Mouse (Mus musculus): ENCODE results near the gene Dcp1a.

Dcp1a gene

DNA sequence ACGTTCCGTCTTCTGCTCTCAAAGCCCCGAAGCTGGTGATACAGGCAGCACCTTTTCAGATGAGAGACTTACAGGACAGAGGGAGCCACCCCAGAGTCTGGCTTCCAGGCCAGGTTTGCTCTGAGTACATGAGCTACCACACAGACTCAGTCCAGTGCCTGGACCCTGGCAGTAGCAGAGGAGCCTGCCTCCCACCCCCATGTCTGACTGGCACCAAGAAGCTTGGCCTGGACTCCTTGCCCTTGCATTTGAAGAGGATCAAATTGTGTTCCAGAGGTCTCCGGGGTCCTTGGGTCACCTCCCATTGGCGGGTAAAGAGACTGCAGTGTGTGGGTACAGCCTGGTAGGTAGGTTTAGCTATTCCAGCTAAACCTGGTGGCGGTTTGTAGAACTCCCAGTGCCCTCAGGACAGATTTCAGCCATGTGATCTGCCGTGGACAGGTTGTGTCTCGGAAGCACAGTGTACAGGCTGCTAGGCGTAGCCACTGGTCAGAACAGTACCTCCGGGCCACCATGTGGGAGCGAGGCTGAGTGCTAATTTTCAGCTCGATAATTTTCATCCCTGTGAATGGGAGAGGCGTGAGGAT is 81.6 kb downstream of the Dcp1a start:
- no peak for DNase-seq (ENCODE audit: low spot score)

DNA sequence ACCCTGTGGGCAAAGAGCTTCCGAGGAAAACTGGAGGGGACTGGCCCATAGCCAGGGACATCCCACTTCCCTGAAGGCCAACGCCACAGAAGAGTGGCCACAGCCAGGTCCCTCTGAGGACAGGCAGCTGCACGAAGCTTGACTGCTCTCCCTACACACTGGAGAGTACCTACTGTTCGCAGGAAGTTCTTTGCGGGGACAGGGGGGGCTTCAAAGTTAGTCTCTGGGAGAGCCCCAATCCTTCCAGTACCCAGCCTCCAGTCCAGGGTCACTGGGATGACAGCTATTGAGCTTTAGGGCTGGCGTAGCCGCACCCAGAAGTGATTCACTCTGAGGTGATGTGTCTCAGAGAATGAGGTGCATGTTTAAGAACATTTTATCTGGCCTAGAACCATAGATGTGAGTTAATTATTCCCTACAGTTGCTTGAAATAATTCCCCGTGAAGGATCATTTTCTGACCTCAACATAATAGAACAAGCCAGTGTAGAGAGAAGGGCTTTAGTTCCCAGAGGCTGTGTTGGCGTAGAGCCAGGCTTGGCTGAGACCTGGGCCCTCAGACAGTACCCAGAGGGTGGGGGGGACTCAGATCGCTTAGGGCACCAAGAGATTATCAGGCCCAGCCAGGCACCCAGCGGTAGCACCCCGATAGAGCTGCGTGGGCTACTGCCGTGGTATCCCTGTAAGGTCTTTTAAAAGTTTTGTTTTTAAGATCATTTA is 82.3 kb downstream of the Dcp1a start:
- DNase-seq (ENCODE audit: low spot score) = peak; percentile 37

GRCm38 (mm10) chr14:30562343-30562742 is 83.0 kb downstream of the Dcp1a start:
- DNase-seq (ENCODE audit: low spot score) = no peak

GRCm38 (mm10) chr14:30564451-30564850 is 85.1 kb downstream of the Dcp1a start:
- DNase-seq (ENCODE audit: low spot score) = no peak

DNA sequence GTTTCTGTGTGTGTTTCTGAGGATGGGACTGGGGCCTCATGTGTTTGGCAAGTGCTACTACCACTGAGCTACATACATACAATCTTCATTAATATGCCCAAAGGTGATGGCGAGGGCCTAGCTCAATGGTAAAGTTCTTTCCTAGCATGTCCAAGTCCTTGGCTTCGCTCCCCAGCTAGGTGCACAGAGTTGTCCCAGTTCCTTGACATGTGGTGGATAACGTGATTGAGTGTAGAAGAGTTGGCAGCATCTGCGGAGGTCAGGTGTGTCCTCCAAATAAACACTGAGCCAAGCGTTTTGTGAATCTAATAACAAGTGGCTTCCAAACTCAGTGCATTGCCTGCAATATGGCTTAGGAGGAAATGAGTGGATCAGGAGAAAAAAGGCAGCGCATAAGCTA is 87.0 kb downstream of the Dcp1a start:
- no peak for DNase-seq (ENCODE audit: low spot score)

DNA sequence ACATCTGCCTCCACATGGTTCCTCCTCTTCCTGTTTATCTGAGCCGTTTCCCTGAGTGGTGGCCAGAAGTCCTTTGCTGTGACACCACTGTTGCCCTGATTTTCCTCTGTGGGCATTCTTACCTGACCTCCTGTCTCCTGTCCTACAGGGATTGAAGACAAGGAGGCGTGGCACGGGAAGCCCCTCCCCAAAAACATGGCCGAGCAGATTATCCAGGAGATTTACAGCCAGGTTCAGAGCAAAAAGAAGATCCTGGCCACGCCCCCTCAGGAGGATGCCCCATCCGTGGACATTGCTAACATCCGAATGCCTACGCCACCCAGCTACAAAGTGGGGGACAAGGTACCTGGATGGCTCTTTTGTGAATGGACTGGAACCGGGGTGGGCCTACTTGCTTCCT is 88.7 kb downstream of the Dcp1a start:
- DNase-seq (ENCODE audit: low spot score) = no peak

GRCm38 (mm10) chr14:30570303-30570702 is 91.0 kb downstream of the Dcp1a start:
- no peak for DNase-seq (ENCODE audit: low spot score)

- no peak for DNase-seq (ENCODE audit: low spot score)
Observed at GRCm38 (mm10) chr14:30572253-30572652, 92.9 kb downstream of the Dcp1a start.

- DNase-seq (ENCODE audit: low spot score) = no peak
Observed at GRCm38 (mm10) chr14:30573235-30573634, 93.9 kb downstream of the Dcp1a start.

DNA sequence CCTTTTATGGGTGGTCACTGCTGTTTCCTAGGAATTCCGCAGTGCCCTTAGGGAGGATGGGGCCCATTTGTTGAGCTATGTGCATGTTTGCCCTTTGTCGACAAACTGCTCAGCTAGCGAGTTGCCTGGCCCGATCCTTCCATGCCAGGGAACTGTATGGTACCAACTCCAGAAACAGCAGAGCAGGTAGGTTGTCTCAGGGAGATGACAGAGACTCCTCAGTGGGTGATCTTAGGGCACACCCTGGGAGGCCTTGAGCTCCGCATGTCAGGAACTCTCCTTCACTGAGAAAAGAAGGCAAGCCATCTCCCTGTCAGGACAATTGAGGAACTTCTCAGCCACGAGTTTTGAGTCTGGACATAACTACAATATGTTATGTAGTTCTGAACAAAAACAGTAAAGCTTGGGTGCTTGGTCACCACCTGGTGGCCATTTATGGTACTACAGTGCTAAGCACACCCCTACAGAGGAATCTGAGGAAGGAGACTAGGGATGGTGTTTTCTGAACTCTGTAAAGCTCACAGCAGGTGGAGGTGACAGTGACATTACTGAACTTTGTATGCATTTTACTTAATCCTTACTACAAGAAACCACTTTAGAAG is 94.7 kb downstream of the Dcp1a start:
- peak; percentile 42 for DNase-seq (ENCODE audit: low spot score)

GRCm38 (mm10) chr14:30575791-30576190 is 96.5 kb downstream of the Dcp1a start:
- DNase-seq (ENCODE audit: low spot score) = no peak

GRCm38 (mm10) chr14:30576260-30576659 is 96.9 kb downstream of the Dcp1a start:
- no peak for DNase-seq (ENCODE audit: low spot score)
